Mouse (Mus musculus) fat pad, adult 2 months (tissue): ENCODE results near the gene Zcchc7.
"Not testable (repeated sequence)": the region's sequence is repeated elsewhere in the genome, so short reads cannot be mapped to it uniquely, and the experiment has no call there.

Experiments
- DNase-seq: peaks from one replicate; pipeline ENCODE4 v3.0.0-alpha.2; 2011; ENCODE audit warnings: low read depth, low spot score; ENCODE audit errors: extremely low read depth

Zcchc7 gene

GRCm38 (mm10) chr4:44756134-44756951, 666 bp downstream of the Zcchc7 start:
- peak; percentile 61 for DNase-seq

- DNase-seq = not testable (repeated sequence)
These were observed 1.5 kb downstream of the Zcchc7 start for GRCm38 (mm10) chr4:44757131-44757530.

GRCm38 (mm10) chr4:44774890-44775289, 19.2 kb downstream of the Zcchc7 start:
- DNase-seq = no peak

- no peak for DNase-seq
These were observed 21.0 kb downstream of the Zcchc7 start for GRCm38 (mm10) chr4:44776651-44777050.

- DNase-seq = no peak
These were observed 21.4 kb downstream of the Zcchc7 start for GRCm38 (mm10) chr4:44777101-44777500.

- no peak for DNase-seq
These were observed 22.0 kb downstream of the Zcchc7 start for GRCm38 (mm10) chr4:44777711-44778110.

- DNase-seq = no peak
These were observed 22.6 kb downstream of the Zcchc7 start for GRCm38 (mm10) chr4:44778316-44778715.

GRCm38 (mm10) chr4:44780462-44781157, 24.9 kb downstream of the Zcchc7 start:
- peak; percentile 57 for DNase-seq

GRCm38 (mm10) chr4:44781494-44781893, 25.8 kb downstream of the Zcchc7 start:
- DNase-seq = no peak

GRCm38 (mm10) chr4:44783566-44784292, 28.1 kb downstream of the Zcchc7 start:
- no peak for DNase-seq

- no peak for DNase-seq
These were observed 57.2 kb downstream of the Zcchc7 start for GRCm38 (mm10) chr4:44812855-44813254.

GRCm38 (mm10) chr4:44813770-44814169, 58.1 kb downstream of the Zcchc7 start:
- no peak for DNase-seq

- DNase-seq = no peak
These were observed 60.9 kb downstream of the Zcchc7 start for GRCm38 (mm10) chr4:44816584-44816983.

- no peak for DNase-seq
These were observed 74.9 kb downstream of the Zcchc7 start for GRCm38 (mm10) chr4:44830609-44831008.

- DNase-seq = no peak
These were observed 96.2 kb downstream of the Zcchc7 start for GRCm38 (mm10) chr4:44851835-44852251.

GRCm38 (mm10) chr4:44871591-44871990, 115.9 kb downstream of the Zcchc7 start:
- DNase-seq = no peak

- DNase-seq = no peak
These were observed 116.4 kb downstream of the Zcchc7 start for GRCm38 (mm10) chr4:44872048-44872447.

- no peak for DNase-seq
These were observed 124.5 kb downstream of the Zcchc7 start for GRCm38 (mm10) chr4:44880065-44880623.

GRCm38 (mm10) chr4:44886143-44886542, 130.5 kb downstream of the Zcchc7 start:
- no peak for DNase-seq

GRCm38 (mm10) chr4:44891344-44891743, 135.7 kb downstream of the Zcchc7 start:
- no peak for DNase-seq

GRCm38 (mm10) chr4:44905651-44906271, 150.1 kb downstream of the Zcchc7 start:
- no peak for DNase-seq
